15 mouse cellular contexts compared by ENCODE assay signal in genomic region chr16:10693424-10693823, GRCm38 (mm10).
"Had no signal": no experiment of that assay in that cellular context is flagged by ENCODE, and none has a peak within 500 bp of the region (broad histone marks: within the 10 kb centered on the region; RNA-seq: fewer than 3 reads in every experiment).

No protein-coding gene starts in this region.

- H3K27ac ChIP-seq: midbrain, embryonic 10.5 days; midbrain, embryonic 12.5 days; neural tube, embryonic 12.5 days had no signal

- H3K9ac ChIP-seq: lung, embryonic 14.5 days; midbrain, embryonic 12.5 days; neural tube, embryonic 12.5 days had no signal

- H3K4me2 ChIP-seq: lung, embryonic 14.5 days; midbrain, embryonic 12.5 days; neural tube, embryonic 12.5 days had no signal

- H3K4me1 ChIP-seq: midbrain, embryonic 12.5 days; neural tube, embryonic 12.5 days had no signal

- H3K27me3 ChIP-seq: midbrain, embryonic 12.5 days; neural tube, embryonic 12.5 days had no signal

- H3K4me3 ChIP-seq: midbrain, embryonic 10.5 days; midbrain, embryonic 12.5 days; neural tube, embryonic 12.5 days had no signal

- DNase-seq: lung, adult 18-20 months; lung, embryonic 14.5 days; lung, postnatal 10 days; lung, postnatal 4 days; midbrain, embryonic 14.5 days; right cerebral cortex, postnatal 25 days; right cerebral cortex, postnatal 4 days; spleen, adult 18-20 months; thymus, adult 2 months; thymus, postnatal 25 days; thymus, postnatal 4 days had no signal

- H3K9me3 ChIP-seq: midbrain, embryonic 10.5 days; midbrain, embryonic 12.5 days; neural tube, embryonic 12.5 days had no signal

- ATAC-seq: midbrain, embryonic 16.5 days had no signal

- H3K36me3 ChIP-seq: midbrain, embryonic 10.5 days; midbrain, embryonic 12.5 days had no signal
